Mouse (Mus musculus): ENCODE data around the gene Sf3b4.
A peak's percentile ranks its signal among the peaks of the same experiment; 100 is the strongest.

Sf3b4 gene

GRCm38 (mm10) chr3:96220131-96220764 lies 48.1 kb downstream of the Sf3b4 start:
- peak; percentile 65 for DNase-seq (ENCODE audit: low spot score)

GRCm38 (mm10) chr3:96220765-96221639 lies 48.9 kb downstream of the Sf3b4 start, which contains the start of the genes Hist2h2ac and Hist2h2be:
Gene Hist2h2ac, minus strand, starts transcription at chr3:96220880.
Gene Hist2h2be, plus strand, starts transcription at chr3:96221119.
- peak; percentile 99 for DNase-seq (ENCODE audit: low spot score)

- DNase-seq (ENCODE audit: low spot score), result peak; percentile 54
Observed at GRCm38 (mm10) chr3:96221640-96222038, 49.5 kb downstream of the Sf3b4 start.

- DNase-seq (ENCODE audit: low spot score), result no peak
Observed at GRCm38 (mm10) chr3:96222774-96223173, 50.6 kb downstream of the Sf3b4 start.

- DNase-seq (ENCODE audit: low spot score), result peak; percentile 35
Observed at GRCm38 (mm10) chr3:96225421-96225820, 53.3 kb downstream of the Sf3b4 start.

Data from c-Kit-positive CD71-positive TER-119-positive erythroid progenitor cells, embryonic 14.5 days (primary cell).